Mouse (Mus musculus): ENCODE measurements around the gene Thg1l.
A peak's percentile ranks its signal among the peaks of the same experiment; 100 is the strongest.

The Thg1l gene

DNA sequence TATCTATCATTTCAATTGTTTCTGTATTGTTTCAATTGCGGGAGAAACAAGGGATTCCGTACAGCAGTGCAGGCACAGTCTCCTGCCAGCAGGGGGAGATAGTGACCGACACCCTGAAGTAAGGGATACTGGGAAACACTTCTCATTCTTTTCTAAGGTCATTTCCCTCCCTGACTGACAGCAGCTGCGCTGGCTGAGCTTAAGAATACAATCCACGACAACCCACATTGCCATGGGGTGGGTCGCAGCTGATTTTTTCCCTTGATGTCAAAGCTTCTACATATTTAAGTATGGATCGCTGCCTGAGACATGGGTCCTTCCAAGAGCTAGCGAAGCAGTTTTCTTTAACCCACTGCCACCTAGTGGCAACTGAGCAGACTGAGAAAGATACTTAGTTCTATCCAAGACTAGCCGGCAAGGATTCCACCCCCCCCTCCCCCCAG lies 28.6 kb downstream of the Thg1l start:
- DNase-seq, result peak; percentile 63

DNA sequence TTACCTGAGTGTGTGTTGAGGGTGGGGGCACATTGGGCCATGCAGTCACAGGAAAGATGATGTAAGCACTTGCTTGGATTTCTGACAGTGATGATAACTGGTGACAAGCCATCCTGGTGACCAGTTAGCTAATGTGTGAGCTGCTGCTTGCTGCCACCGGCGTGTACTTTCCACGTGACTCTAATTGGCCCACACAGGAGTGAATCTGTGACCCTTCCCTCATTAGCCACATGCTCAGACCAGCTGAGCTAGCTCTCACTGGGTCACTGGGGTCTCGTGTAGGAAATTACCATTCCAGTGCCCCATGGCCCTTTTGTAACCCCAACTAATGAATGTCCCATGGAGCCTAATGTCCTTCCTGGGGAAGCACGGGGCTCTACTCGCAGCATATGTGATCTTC lies 29.9 kb downstream of the Thg1l start:
- no peak for DNase-seq

- DNase-seq, result no peak
Measured at GRCm38 (mm10) chr11:45921480-45921898, 33.8 kb downstream of the Thg1l start.

GRCm38 (mm10) chr11:45921026-45921425 lies 34.3 kb downstream of the Thg1l start:
- no peak for DNase-seq

GRCm38 (mm10) chr11:45918836-45919235 lies 36.5 kb downstream of the Thg1l start:
- DNase-seq, result no peak

DNA sequence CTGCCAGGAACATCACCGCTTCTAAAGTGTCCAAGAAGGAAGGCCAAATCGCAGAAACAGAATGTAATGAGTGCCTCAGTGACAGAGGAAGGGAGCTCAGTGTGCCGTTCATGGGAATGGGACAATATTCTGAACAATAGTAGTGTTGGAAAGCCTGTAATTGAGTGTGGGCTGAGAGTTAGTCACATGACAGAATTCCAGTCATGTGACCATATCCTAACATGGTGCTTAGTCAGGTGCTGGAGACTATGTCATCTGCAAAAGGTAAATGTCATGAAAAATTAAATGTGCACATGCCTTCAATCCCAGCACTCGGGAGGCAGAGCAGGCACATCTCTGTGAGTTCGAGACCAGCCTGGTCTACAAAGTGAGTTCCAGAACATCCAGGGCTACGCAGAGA lies 37.3 kb downstream of the Thg1l start:
- no peak for DNase-seq

GRCm38 (mm10) chr11:45916196-45916595 lies 39.1 kb downstream of the Thg1l start:
- no peak for DNase-seq

DNA sequence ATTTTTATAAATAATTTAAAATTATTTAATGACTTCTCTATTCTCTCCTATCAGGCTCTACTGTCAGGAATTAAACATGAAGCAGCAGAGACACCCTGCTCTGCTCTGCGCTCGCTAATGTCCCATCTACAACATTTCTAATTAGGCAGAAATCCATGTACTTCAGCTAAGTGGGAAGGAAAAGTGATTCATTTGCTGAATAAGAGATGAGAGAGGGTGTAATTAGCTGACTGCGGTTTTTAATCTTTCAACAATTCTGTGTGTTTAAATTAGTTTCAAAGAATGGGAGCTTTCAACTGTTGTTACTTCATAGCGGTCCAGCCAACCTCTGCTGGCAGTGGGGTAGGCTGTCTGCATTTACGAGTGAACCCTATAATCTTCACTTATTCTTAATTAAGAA lies 44.6 kb downstream of the Thg1l start:
- no peak for DNase-seq

- no peak for DNase-seq
Measured at GRCm38 (mm10) chr11:45908894-45909293, 46.4 kb downstream of the Thg1l start.

GRCm38 (mm10) chr11:45908070-45908469 lies 47.2 kb downstream of the Thg1l start:
- no peak for DNase-seq

- no peak for DNase-seq
Measured at GRCm38 (mm10) chr11:45907301-45907700, 48.0 kb downstream of the Thg1l start.

DNA sequence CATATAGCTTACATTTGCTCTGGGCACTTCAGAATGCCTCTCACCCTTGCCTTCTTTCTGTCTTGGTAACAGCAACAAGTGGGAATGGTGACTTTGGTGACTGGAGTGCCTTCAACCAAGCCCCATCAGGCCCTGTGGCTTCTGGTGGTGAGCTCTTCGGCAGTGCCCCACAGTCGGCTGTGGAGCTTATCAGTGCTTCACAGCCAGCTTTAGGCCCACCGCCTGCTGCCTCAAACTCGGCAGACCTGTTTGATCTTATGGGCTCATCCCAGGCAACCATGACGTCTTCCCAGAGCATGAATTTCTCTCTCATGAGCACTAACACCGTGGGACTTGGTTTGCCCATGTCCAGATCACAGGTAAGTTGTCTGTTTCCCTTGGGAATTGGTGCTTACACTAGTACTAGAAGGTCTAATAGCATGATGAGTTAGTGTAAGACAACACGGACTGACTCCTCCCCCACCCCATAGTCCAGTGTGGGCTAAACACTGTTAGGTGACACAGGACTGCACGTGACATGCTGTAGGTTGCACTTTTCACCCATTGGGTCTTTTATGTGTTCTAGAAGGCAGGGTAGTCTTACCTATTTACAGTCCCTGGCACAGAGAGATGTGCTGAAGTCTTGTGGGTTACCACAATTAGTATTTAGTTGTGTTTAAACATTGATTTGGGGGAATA lies 49.0 kb downstream of the Thg1l start:
- DNase-seq, result no peak

DNA sequence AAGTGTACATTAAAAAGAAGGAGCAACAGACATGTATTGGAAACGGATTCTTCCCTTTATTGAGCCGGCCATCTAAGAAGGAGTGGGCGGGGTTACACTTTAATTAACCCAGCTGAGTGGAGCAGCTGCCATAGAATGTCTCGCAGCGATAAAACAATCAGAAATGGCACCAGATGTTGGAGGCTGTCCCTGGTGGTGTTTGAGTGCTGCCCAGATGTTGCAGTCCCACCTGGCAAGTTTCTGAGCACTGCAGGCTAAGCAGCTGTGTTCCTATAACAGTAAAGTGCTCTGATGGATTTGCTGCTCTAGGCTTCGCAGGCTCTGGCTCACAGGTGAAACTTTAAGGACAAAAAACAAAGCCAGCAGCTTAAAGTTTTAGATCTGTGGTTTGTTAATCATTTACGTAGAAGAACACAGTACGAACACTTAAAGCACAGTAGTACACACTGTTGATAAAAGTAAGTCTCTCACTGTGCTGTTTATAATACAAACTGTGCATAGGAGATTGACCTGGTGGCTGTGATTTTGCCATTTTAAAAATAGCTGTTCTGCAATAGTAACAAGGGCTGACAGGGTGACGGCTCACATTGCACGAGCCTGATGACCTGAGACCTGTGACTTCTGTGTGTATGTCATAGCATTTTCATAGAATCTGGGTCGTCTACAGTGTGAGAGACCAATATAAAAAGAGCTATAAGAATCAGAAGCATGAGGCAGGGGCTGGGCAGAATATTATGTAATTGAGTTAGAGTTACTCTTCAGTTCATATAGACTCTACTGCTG lies 54.9 kb downstream of the Thg1l start:
- no peak for DNase-seq

- peak; percentile 26 for DNase-seq
Measured at GRCm38 (mm10) chr11:45897392-45897791, 57.9 kb downstream of the Thg1l start.

Data from right cerebral cortex, postnatal 14 days (tissue).